Mouse (Mus musculus): ENCODE measurements around the gene Lrrc58.

Gene Lrrc58

DNA sequence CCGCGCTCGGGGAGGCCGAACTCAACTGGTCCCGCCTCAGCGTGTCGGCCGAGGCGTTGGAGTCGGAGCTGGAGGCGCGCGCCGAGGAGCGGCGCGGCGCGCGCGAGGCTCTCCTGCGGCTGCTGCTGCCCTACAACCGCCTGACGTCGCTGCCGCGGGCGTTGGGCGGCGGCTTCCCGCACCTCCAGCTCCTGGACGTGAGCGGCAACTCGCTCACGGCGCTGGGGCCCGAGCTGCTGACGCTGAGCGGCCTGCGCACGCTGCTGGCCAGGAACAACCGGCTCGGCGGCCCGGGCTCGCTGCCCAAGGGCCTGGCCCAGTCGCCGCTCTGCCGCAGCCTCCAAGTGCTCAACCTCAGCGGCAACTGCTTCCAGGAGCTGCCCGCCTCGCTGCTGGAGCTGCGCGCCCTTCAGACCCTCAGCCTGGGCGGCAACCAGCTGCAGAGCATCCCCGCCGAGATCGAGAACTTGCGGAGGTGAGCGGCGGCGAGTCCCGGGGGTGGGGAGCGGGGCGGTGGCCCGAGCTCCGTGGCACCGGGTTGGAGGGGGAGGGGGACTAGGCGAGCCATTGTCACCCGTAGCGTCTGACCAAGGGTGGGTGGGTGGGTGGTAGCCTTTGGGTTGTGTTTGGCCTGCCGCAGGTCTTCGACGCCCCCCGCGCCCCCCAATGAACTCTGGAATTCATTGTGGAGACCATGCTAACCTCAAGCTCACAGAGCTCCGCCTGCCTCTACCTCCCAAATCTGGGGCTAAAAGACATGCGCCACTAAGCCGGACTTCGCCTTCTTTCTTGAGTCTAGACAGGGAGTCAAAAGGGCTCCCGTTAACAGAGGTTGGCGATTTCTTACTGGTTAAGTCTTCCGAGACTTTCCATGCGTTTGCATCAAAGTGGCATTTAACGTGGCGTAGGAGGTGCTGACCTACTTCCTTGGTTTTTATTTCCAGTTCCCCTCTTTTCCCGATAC is 599 bp downstream of the Lrrc58 start:
- DNase-seq (ENCODE audit: low read depth, low spot score), result peak; percentile 88

DNA sequence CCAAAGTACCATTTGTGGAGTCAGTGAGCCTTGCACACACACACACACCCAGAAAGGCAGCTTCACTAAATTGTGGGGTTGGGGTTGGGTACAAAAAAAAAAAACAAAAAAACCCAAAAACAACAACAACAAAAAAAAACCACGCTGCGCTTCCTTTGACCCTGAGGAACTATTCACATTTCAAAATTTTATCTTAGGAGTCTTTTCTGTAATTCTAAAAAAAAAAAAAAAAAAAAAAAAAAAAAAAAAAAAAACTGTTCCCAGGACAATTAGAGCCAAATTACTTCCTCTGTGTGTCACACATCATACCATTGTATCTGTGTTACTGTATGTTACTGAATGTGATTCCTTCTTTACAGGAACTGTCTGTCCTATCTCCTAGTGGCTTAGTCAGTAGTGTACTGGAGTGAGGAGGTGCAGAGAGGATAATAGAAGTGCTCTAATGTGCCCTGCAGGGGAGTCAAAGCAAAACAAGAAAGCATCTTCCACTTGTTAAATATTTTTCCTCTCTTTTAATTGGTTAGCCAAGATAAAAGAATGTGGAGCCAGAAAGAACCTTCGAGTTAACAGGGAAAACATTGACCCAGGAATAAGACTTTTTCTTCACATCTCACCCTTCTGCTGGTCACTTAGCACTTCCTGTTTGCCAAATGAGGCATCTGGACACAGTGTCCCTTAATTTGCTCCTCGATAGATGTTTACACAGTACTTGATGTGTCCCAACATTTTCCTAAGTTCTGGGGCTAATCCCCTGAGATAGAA is 1.5 kb downstream of the Lrrc58 start:
- peak; percentile 22 for DNase-seq (ENCODE audit: low read depth, low spot score)

DNA sequence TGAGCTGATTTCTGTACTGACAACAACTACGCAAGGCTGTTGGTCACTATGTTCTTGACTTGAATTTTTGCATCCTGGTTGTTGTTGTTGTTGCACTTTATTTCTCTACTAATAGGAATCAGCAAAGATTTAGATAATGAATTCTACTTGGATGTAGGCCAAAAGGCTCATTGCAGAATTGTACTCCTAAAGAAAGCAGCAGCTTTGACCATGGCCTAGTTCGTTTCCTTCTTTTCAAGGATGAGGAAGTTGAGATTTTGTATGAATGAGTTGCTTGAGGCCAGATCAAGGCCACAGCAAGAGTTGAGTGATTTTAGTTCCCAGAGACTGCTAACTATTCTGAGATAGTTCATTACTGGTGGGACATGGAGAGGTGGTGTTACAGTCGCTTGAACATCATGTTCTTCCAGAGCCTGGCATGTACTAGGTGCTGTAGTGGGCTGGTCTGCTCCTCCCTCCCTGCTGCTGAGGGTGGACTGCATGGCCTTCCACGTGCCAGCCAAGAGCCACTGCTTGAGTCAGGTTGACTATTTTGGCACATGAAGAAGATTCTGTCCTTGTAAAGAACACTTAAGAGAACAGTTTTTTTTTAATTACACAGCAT is 3.0 kb downstream of the Lrrc58 start:
- DNase-seq (ENCODE audit: low read depth, low spot score), result no peak

DNA sequence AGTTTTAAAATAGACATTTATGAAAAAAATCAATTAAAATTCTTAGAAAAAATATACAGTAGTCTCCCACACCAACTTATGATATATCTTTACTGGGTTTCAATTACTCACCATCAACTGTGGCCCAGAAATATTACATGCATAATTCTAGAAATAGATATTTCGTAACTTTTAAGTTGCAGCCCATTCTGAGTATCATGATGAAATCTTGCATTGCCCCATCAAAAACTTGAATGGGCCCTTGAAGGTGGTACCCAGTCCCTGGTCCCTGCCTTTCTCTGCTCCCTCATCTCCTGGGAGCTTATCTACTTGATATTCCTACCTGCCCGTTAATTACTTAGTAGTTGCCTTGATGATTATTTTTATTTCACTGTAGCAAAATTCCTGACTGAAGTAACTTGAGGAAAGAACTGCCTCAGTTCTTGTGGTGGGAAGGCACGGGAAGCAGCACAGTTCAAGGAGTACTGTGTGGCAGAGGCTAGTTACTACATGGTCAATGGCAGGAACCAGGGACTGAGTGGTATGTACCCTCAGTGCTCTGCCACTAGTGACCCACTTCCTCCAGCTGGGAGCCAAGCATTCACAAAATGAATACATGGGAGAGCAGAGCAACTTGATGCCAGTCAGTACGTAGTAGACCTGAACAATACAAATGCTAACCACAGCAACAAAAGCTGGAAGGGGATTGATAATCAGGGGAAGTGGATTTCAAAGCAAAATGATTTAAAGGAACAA is 6.5 kb downstream of the Lrrc58 start:
- DNase-seq (ENCODE audit: low read depth, low spot score), result no peak

DNA sequence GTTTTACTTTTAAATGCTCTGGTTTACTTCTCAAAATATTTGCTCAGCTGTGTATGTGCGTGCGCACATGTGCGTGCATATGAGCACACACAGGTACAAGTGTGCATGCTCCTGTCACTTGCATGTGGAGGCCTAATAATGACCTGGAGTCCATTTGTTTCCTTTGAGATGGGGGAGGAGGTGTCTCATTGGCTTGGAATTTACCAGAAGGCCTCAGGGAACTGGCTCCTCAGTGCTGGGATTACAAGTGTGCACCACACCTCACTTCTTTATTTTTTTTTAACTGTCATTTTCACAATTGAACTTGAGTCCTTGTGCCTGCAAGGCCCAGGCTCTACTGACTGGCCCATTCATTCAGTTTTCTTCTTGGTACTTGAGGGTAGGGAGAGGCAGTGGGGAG is 9.2 kb downstream of the Lrrc58 start:
- no peak for DNase-seq (ENCODE audit: low read depth, low spot score)

DNA sequence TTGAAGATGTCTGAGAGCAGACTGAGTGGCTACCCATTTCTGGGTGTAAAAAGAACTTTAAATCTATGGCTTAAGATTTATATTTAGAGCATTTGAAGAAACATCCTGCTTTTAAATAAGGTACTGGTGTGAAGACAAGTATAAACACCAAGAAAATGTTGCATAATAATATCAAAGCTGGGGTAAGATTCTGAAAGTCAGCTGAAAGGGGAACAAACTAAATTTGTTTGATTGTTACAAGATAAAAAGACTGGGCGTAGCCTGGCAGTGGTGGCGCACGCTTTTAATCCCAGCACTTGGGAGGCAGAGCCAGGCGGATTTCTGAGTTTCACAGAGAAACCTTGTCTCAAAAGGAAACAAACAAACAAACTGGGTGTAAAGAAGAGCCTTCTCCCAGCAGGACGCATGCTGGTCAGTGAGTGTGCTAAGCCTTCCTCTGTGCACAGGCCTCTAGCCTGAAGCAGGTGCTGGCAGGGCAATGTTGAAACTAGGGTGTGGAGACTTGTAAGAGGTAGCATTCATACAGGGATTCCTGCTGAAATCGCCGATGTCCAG is 10.8 kb downstream of the Lrrc58 start:
- no peak for DNase-seq (ENCODE audit: low read depth, low spot score)

DNA sequence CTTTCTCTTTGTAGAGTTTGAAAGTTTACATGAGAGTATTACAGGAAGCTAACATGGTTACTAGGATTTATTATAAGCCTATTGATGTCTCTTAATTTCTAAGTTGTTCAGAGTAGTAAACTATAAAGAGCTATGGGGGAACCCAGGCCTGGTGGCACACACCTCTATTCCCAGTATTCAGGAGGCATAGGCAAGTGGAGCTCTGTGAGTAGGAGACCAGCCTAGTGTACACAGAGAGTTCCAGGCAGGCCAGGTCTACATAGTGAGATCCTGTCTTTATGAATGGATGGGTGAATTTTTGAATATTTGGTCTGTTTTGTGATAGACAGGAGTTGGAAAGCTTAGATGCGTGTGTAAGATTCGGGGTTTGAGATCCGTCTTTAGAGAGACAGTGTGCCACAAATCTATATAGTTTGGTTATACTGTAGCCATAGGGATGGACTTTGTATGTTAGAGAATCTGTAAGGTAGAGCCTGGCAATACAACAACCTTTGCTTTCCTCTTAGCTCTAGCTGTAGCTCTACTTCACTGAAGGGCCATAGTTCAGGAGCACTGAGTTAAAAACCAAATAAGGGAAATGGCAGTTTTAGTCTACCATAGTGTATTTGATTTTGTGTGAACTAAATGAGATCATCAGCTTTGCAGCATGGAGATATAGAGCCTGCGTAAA is 11.7 kb downstream of the Lrrc58 start:
- no peak for DNase-seq (ENCODE audit: low read depth, low spot score)

DNA sequence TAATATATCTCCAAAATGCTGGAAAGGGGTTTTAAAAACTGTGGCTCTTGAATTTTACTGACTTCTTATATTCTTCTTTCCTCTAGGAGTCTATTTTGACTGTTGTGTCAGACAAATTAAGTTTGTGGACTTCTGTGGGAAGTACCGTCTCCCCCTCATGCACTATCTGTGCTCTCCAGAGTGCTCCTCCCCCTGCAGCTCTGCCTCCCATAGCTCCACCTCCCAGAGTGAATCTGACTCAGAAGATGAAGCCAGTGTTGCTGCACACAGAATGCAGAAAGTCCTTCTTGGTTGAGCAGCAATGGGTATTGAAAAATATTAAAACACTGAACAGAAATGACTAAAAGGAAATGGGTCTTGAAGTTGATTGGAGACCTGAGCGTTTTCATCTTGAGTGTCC is 13.0 kb downstream of the Lrrc58 start:
- DNase-seq (ENCODE audit: low read depth, low spot score), result no peak

DNA sequence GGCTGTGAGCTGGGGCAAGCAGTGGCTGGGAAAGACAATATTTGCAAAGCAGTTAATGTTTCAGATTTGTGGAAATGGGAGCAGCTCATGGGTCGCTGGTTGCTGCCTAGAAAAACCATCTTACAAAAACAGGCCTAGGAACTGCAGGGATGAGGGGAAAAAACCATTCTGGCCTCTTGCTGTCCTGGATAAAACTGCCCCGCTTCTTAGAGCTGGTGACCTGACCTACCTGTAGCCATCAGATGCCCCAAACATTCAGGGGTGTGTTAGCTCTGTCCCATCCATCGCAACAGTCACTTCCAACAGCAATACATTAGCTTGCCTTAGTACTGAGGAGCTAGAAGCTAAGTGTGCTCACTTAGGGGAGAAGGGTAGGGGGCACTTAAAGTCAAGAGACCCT is 20.8 kb downstream of the Lrrc58 start:
- no peak for DNase-seq (ENCODE audit: low read depth, low spot score)

DNA sequence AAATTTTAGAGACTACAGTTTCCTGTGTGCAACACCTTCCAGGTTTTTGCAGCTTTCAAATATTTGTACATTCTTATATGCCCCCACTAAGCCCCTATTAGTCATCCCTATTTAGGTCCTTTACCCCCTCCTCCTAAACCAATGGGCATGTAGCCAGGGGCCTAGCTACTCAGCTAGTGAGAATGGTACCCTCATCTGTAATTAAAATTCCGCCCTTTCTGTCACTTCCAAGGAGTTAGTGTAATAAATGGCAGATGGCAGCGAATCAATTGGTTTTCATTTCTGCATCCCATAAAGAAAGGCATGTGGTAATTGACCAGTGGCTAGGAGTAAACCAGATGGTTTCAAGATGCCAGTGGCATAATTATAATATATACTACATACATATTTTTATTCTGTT is 24.5 kb downstream of the Lrrc58 start:
- no peak for DNase-seq (ENCODE audit: low read depth, low spot score)

DNA sequence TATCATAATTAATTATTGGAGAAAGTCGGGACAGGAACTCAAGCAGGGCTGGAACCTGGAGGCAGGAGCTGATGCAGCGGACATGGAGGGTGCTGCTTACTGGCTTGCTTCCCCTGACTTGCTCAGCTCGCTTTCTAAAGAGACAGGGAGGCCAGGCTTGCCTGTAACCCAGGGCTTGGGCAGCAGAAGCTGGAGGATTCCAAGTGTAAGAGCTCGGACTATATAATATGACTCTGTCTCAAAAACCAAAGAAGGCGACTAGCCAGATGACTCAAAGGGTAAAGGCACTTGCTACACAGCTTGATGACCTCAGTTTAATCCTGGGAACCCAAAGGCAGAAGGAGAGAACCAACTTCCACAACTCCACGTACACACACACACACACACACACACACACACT is 25.2 kb downstream of the Lrrc58 start:
- DNase-seq (ENCODE audit: low read depth, low spot score), result no peak

DNA sequence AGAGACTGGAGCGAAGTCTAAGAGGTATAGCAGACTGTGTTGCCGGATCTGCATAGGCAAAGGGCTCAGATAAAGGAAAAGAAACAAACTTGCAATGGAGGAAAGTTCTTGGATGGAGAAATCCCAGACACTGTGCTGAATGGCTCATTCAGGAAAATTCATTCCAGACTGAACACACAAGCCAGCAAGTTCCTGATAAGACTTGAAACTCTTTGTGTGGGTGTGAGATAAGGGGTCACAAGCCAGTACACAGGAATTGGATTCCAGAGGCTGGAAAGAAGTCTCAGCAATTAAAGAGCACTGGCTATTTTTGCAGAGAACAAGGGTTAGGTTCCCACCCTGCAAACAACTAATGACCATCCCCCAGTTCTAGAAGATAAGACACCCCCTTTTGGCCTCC is 25.8 kb downstream of the Lrrc58 start:
- DNase-seq (ENCODE audit: low read depth, low spot score), result no peak

DNA sequence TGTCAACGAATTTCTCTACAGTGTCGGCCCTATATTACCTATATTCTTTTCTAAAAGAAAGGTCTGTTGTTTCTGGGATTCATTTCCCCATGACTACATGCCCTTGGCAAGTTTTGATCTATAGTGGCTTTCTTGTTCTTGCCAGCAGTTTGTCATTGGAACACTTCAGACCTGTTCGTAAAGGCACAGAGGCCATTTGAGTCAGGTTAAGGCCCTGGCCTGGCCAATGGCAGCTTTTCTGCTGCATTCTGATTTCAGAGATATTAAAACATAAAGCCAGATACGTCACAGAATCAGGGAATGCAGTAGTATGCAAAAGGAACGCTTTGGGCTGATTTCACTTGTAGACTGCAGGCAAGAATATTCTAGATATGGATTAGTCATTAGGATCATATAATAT is 30.6 kb downstream of the Lrrc58 start:
- no peak for DNase-seq (ENCODE audit: low read depth, low spot score)

DNA sequence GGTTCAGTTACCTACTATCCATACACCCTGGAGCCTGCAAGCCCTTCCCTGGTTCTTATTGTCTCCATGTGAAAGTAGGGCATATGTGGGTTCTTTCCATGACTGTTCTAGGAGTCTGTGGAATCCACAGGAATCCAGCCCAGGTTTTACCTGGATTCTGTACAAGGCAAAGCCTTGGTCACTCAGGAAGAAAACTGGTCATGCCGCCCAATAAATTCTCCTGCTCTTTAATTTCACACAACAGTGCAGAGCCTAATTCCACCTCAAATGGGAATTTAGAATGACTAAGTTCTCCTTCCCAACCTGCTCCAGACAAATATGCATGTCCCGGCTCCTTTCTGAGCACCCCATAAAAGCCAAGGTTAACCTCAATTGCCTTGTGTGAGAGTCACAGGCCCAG is 31.2 kb downstream of the Lrrc58 start:
- DNase-seq (ENCODE audit: low read depth, low spot score), result no peak

DNA sequence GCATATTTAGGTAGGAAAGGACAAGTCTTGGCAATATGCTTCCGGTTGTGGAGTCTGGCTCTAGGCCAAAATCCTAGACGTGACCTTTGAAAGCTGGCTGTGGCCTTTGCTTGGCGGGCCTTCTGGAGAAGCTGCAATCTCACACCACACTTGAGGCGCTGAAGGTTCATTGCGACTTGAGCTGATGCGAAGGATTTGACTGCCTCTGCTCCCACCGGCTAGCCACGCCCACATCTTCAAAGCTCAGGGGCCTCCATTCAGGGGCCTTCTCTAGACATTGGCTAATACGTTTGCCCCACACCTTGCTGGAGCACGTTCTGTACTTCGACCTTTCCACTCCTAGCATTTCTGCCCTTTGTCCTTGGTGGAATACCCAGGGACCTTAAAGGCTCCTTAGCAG is 33.1 kb downstream of the Lrrc58 start:
- DNase-seq (ENCODE audit: low read depth, low spot score), result no peak

DNA sequence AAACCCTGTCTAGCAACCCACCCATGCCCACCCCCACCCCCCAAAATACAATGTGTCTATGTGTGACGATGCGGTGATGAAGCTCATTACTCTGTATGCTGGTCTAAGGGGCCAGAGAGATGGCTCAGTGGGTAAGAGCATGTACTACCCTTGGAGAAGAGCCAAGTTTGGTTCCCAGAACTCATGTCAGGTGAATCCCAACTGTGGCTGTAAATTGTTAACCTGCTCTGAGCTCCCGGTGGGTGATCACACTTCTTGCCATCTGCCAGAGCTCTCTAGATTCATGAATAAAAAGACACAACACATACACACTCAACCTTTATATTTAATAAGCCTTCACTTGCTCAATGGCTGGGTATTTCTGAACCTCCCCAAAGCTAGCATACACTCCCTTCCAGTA is 38.3 kb downstream of the Lrrc58 start:
- DNase-seq (ENCODE audit: low read depth, low spot score), result no peak

DNA sequence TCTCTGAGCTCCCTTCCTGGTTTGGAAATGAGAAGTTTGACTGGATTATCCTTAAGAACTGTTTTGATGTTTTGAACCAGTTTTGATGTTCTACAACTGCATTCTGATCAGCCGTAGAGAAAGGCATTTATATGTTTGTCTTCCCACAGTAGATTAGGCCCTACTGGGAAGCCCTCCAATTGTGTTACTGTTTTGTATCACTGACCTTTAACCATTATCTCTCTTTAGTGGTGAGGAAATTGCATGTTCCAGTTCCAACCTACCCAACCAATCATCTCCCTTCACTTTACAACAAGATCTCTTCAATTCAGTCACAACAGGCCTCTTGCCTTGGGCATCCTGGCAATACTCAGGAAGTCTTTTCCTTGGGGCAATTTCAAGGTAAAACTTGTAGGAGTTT is 42.9 kb downstream of the Lrrc58 start:
- DNase-seq (ENCODE audit: low read depth, low spot score), result no peak

DNA sequence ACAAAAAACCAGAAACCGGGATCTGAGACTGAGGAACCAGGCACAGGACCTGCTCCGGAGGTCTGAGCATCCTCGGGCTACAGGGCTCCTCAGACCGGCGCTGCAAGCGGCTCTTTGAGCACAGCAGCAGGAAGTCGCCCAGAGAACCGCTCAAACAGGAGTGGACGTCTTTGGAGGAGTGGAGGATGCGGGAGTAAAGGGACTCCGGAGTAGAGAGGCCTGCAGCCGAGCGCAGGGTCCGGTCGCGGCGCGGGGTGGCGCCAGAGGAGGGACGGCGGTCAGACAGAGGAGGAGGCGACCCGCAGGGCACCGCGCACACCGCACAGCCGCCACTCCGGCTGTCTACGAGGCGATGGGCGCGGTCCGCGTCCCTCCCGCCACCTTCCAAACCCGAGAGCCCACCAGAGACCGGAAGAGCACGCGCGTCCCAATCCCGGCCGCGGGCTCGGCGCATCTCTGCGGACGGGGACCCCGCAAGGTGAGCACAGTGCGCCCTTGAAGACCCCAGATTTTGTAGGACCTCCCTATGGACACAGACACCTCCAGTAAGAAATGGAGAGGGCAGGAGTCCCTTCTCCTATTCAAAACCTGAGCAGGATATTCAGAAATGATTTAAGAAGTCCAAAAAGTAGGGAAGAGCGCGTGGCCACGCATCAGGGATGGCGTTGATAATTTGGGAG is 48.1 kb downstream of the Lrrc58 start, which contains the start of gene Gpr156:
Gpr156 (plus strand) TSS at position 359 of the 680 bp plus-strand sequence.
- no peak for DNase-seq (ENCODE audit: low read depth, low spot score)

DNA sequence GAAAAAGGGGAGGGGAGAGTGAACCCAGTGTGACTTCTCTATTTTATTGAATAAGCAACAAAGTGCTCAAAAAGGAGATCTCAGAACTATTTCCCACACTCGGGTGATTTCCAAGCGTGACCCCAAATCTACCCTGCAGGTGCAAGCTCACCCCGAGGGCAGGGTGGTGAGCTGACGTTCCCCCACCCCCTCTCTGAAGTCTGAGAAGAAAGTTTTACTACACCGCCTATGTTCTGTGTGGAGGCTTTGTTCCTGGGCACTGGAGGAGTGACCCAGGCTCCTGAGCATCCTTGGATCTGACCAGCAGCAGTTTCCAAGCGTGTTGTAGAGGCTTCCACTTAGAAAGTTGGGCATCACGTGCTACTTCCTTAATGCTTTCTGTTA is 48.6 kb downstream of the Lrrc58 start:
- no peak for DNase-seq (ENCODE audit: low read depth, low spot score)

DNA sequence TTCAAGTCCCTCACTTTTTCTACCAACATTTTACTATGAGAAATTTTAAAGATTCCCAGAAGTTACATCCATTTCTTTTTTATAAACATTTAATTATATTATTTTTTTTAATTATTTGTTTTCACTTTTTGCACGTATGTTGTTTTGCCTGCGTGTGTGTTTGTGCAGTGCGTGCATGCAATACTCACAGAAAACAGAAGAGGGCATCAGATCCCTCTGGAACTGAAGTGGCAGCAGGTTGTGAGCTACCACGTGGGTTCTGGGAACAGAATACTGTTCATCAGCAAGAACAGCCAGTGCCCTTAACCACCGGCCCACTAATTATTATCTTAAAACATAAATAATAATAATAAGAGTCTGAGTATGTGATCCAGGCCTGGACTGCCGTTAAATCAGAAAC is 50.8 kb downstream of the Lrrc58 start:
- DNase-seq (ENCODE audit: low read depth, low spot score), result no peak
